Mouse (Mus musculus): ENCODE data around the gene Rras2. TPM values are rescaled to one million over a fixed set of nuclear protein-coding genes. Genes with fewer than 3 reads are reported as not detected.

The Rras2 gene
- total and polyA plus RNA-seq, 2 experiments = 6.0 to 18.3 TPM

GRCm38 (mm10) chr7:114053720-114054119, 63.9 kb downstream of the Rras2 start:
- no peak for DNase-seq (ENCODE audit: extremely low read depth, low read depth, low spot score)
- Histone ChIP-seq H3K79me2 (ENCODE audit: control insufficient read depth, insufficient read depth, low read length) (no peaks in the 10 kb centered on the region), H3K4me1 (ENCODE audit: control insufficient read depth, insufficient read depth, low read length) (no peaks in the 10 kb centered on the region), H3K27ac (replicated peaks; ENCODE audit: insufficient read depth, low read depth, low read length) (no peak overlapping the region), H3K36me3 (ENCODE audit: control insufficient read depth, insufficient read depth, low read length) (peaks cover 6% of the 10 kb centered on the region; the same call in 1 of the 2 replicates), H3K27me3 (ENCODE audit: control insufficient read depth, insufficient read depth, low read length) (no peaks in the 10 kb centered on the region), H3K9ac (ENCODE audit: low read depth, low read length) (no peak overlapping the region), H3K4me3 (ENCODE audit: insufficient read depth, low read depth, low read length) (no peak overlapping the region)
- 89% methylated on average over 4 of the region's 4 CpGs for WGBS
- TF ChIP-seq CTCF (IDR thresholded peaks at IDR 0.05; ENCODE audit: low read depth, low read length) (no peak), POLR2A (IDR thresholded peaks at IDR 0.05; ENCODE audit: extremely low read depth, insufficient read depth, low read length) (no peak)

DNA sequence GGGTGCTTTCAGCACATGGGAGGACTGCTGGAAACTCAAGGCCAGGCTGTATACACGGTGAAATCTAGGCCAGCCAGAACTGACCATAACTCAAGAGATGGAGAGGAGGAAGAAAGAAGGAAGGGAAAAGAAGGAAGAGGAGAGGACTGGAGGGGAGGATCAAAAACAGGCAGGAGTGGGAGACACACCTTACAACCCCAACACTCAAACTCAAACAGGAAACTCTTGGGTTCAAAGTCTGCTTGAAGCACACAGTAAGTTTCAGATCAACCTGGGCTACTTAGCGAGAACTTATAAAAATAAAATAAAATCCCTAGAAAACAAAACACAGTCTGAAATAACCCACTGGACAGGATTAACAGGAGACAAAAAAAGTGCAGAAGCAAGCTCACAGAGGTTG, 71.8 kb downstream of the Rras2 start:
- no peaks in the 10 kb centered on the region for H3K79me2 ChIP-seq (ENCODE audit: control insufficient read depth, insufficient read depth, low read length)
- no peak overlapping the region for H3K4me3 ChIP-seq (ENCODE audit: insufficient read depth, low read depth, low read length)
- no peak for DNase-seq (ENCODE audit: extremely low read depth, low read depth, low spot score)
- no peaks in the 10 kb centered on the region for H3K27me3 ChIP-seq (ENCODE audit: control insufficient read depth, insufficient read depth, low read length)
- no peak overlapping the region for H3K9ac ChIP-seq (ENCODE audit: low read depth, low read length)
- no peak overlapping the region for H3K27ac ChIP-seq (replicated peaks; ENCODE audit: insufficient read depth, low read depth, low read length)
- peaks cover 17% of the 10 kb centered on the region for H3K36me3 ChIP-seq (ENCODE audit: control insufficient read depth, insufficient read depth, low read length)
- H3K4me1 ChIP-seq (ENCODE audit: control insufficient read depth, insufficient read depth, low read length) = no peaks in the 10 kb centered on the region
- TF ChIP-seq POLR2A (IDR thresholded peaks at IDR 0.05; ENCODE audit: extremely low read depth, insufficient read depth, low read length) (no peak), CTCF (IDR thresholded peaks at IDR 0.05; ENCODE audit: low read depth, low read length) (no peak)
- WGBS = 72% methylated on average over 2 of the region's 2 CpGs

DNA sequence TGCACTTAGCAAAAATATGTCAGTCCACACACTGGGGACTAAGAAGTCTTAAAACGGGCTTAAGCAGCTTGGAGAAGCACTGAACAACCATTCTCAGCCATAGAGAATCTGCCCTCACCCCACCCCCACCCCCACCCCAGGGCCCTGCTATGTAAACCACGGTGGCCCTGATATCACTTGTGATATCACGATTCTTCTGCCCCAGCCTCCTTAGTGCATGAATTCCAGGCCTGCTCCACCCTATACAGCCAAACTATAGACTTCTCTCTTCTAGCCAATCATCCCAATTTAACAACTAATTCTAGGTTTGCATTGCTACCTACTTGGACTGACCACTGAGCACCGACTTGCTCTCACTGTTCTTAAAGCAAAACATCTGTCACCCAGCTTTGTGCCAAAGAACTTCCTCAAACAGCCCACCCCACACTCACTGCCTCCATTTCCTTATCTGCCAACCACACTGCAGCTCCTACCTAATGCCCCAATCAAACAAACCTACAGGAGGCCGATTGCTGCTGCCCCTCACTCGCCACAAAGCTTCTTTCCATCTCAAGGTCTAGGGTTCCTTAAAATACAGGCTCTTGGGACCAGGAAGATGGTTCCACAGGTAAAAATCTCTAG, 73.5 kb downstream of the Rras2 start:
- H3K4me3 ChIP-seq (ENCODE audit: insufficient read depth, low read depth, low read length) = no peak overlapping the region
- no peaks in the 10 kb centered on the region for H3K79me2 ChIP-seq (ENCODE audit: control insufficient read depth, insufficient read depth, low read length)
- H3K27me3 ChIP-seq (ENCODE audit: control insufficient read depth, insufficient read depth, low read length) = no peaks in the 10 kb centered on the region
- WGBS = 62% methylated on average over 6 of the region's 6 CpGs
- DNase-seq (ENCODE audit: extremely low read depth, low read depth, low spot score) = no peak
- no peaks in the 10 kb centered on the region for H3K4me1 ChIP-seq (ENCODE audit: control insufficient read depth, insufficient read depth, low read length)
- H3K9ac ChIP-seq (ENCODE audit: low read depth, low read length) = no peak overlapping the region
- H3K36me3 ChIP-seq (ENCODE audit: control insufficient read depth, insufficient read depth, low read length) = peaks cover 17% of the 10 kb centered on the region
- TF ChIP-seq POLR2A (IDR thresholded peaks at IDR 0.05; ENCODE audit: extremely low read depth, insufficient read depth, low read length) (no peak), CTCF (IDR thresholded peaks at IDR 0.05; ENCODE audit: low read depth, low read length) (no peak)
- no peak overlapping the region for H3K27ac ChIP-seq (replicated peaks; ENCODE audit: insufficient read depth, low read depth, low read length)

- H3K4me1 ChIP-seq (ENCODE audit: control insufficient read depth, insufficient read depth, low read length) = no peaks in the 10 kb centered on the region
- H3K4me3 ChIP-seq (ENCODE audit: insufficient read depth, low read depth, low read length) = no peak overlapping the region
- no peak for DNase-seq (ENCODE audit: extremely low read depth, low read depth, low spot score)
- 84% methylated on average over 26 of the region's 26 CpGs for WGBS
- TF ChIP-seq CTCF (IDR thresholded peaks at IDR 0.05; ENCODE audit: low read depth, low read length) (no peak), POLR2A (IDR thresholded peaks at IDR 0.05; ENCODE audit: extremely low read depth, insufficient read depth, low read length) (no peak)
- H3K27me3 ChIP-seq (ENCODE audit: control insufficient read depth, insufficient read depth, low read length) = no peaks in the 10 kb centered on the region
- H3K79me2 ChIP-seq (ENCODE audit: control insufficient read depth, insufficient read depth, low read length) = no peaks in the 10 kb centered on the region
- H3K27ac ChIP-seq (replicated peaks; ENCODE audit: insufficient read depth, low read depth, low read length) = no peak overlapping the region
- H3K9ac ChIP-seq (ENCODE audit: low read depth, low read length) = no peak overlapping the region
- peaks cover 17% of the 10 kb centered on the region for H3K36me3 ChIP-seq (ENCODE audit: control insufficient read depth, insufficient read depth, low read length)
These were observed 74.3 kb downstream of the Rras2 start for GRCm38 (mm10) chr7:114042973-114043928.

DNA sequence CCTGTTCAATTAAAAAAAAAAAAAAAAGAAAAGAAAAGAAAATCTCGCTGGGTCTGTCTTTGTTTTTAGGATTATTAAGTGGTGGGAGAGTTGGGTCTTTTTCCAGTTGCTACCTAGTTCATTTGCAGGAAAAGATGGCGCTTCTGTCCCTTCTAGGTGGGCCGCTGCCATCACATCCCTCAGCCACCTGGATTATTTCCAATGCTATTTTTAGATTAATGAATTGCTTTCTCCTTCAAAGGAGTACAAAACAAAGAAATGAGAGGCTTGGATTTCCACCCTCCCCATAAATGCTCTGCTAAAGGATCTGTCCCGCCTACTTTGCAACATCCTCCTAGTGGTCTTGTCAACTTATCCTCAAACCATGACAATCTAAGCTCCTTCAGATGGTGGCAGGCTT, 76.2 kb downstream of the Rras2 start:
- WGBS = 98% methylated on average over 4 of the region's 4 CpGs
- Histone ChIP-seq H3K4me3 (ENCODE audit: insufficient read depth, low read depth, low read length) (no peak overlapping the region), H3K4me1 (ENCODE audit: control insufficient read depth, insufficient read depth, low read length) (no peaks in the 10 kb centered on the region), H3K79me2 (ENCODE audit: control insufficient read depth, insufficient read depth, low read length) (no peaks in the 10 kb centered on the region), H3K27me3 (ENCODE audit: control insufficient read depth, insufficient read depth, low read length) (no peaks in the 10 kb centered on the region), H3K9ac (ENCODE audit: low read depth, low read length) (no peak overlapping the region), H3K27ac (replicated peaks; ENCODE audit: insufficient read depth, low read depth, low read length) (no peak overlapping the region), H3K36me3 (ENCODE audit: control insufficient read depth, insufficient read depth, low read length) (peaks cover 4% of the 10 kb centered on the region)
- DNase-seq (ENCODE audit: extremely low read depth, low read depth, low spot score) = no peak
- TF ChIP-seq POLR2A (IDR thresholded peaks at IDR 0.05; ENCODE audit: extremely low read depth, insufficient read depth, low read length) = no peak
- TF ChIP-seq CTCF (IDR thresholded peaks at IDR 0.05; ENCODE audit: low read depth, low read length) = no peak

Data from liver, adult 2 months (tissue).